Mouse (Mus musculus) NIH3T3 (cell line): ENCODE results near the gene Ttc34.
A peak's percentile ranks its signal among the peaks of the same experiment; 100 is the strongest.

ENCODE experiments used
- DNase-seq: peaks from one replicate; pipeline ENCODE4 v3.0.0-alpha.2; 2012; ENCODE audit warnings: low read depth

The Ttc34 gene

DNA sequence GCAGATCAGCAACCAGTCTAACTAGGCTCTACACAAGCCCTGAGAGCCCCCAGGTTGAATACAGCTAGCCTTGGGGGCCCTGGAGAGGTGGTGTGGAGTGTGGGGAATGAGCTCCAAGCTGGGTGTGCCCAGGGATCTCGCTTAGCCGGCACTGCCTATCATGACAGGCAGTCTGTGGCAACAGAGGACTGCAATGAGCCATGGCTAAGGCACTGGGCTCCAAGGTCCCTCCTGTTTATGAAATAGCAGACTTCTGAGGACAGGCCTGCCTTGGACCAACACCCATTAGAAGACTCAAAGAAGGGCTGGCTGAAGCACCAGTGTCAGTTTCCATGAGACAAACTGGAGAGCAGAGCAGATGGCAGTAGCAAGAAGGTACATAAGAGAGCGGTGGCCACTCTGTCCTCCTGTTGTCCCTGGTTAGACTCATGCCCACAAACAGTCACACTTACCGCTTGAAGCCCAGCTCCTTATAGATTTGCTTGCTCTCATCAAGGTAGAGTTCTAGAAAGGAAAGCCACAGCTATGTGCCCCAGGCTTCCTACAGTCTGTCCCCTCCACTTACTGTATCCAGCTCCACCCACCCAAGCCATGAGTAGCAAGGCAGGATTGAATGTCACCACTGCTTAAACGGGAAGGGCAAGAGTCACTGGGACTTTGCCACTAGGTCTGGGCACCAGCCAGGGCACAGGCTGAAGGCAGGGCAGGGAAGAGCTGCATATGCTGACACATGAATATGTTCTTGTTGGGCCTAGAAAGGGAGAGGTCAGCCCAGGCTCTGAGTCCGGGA lies 60.6 kb downstream of the Ttc34 start:
- no peak for DNase-seq

DNA sequence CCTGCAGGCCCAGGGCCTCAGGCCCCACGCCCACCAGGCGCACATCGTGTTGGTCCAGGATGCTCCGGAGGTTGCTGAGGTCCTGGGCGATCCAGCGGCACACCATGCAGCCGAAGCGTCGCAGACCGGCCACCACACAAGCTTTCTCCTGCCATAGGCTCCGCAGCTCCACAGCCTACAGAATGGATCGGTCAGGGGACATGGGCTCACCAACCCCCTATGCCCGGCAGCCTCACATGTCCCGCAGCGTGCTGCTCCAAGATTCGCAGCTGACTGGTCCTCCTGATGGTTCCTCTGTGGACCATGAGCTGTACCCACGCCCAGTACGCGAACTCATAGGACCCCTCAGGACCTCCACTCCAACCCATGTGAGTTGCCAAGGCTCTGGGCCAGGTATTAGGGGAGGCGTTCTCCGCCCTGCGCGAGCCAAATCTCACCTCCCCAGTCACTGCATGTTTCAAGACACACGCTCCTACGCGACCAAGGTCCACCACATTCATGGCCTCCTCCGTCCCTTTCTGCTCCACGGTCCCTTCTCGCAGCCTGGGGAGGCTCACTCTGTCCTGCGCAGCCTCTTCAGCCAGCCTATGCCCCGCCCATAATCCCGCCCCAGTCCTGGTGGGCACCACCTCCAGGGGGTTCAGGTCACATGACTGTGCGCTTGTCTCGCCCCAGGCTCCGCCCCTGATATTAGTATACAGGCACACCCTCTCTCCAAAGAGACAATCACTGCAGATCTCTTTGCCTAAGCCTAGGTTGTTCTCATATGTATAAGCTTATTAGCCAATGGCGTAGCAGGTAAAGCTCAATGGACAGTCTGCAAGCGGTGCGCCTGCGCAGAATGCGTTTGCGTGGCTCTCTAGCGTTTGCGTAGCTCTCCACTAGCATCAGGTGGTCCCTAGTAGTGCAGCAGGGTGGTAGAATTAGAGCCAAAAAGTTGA lies 61.5 kb downstream of the Ttc34 start, which contains the start of gene Fam213b:
Fam213b (minus strand) TSS at position 630 of the 941 bp plus-strand sequence.
- DNase-seq: no peak

DNA sequence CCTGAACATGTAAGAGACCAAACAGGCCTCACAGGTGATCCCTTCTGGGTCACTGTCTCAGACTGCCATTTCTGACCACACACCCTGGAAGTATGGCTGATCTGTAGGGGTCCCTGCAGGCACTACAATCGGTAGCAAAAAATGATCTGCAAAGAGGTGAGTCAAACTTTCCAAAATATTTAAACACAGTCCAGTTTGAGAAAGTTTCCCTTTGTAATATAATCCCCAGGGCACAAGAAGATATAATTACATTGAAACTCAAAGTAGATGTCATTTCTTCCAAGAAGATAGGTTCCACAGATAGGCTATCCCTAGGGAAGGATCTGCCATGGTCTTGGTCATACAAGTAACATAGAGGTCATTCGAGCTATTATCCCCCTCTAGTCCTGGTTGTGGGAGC lies 65.1 kb downstream of the Ttc34 start:
- DNase-seq: no peak

DNA sequence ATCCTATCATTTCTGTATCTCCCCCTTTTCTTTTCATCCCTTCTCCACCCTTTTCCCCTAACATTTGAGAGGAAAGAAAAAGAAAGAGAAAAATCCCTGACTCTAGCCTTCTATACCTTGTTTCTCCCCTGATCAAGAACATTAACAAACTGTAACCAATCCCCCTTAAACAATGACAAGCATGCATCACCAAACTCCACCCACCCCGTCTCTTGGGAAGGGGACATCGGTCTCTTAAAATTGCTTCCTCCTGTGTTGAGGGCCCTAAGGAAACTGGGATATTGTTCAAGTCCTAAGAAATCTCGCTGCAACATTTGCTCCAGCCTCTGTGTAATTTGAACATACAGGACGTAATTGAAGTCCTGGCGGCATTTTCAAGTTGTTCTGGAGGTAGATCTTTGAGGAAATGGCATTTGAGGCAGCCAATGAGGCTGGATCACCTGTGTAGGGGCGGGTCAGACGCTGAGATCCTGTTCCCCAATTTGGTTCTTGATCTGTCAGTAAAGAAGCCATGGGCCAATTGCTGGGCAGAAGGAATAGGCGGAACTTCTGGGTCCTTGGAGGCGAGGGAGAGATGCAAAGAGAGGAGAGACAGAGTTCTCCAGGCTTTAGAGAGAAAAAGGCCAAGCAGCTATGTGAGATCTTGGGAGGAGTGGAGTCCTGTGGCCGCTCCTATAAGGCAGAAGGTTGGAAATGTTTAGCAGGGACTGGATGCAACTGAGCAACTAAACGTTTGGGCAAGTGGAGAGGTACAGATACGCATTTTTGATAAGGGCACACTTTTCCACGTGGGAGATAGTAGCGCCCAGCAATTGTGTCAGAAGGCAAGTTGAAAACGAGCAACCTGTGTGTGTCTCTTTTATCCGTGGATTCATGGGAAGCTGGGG lies 67.2 kb downstream of the Ttc34 start:
- DNase-seq: peak; percentile 41

DNA sequence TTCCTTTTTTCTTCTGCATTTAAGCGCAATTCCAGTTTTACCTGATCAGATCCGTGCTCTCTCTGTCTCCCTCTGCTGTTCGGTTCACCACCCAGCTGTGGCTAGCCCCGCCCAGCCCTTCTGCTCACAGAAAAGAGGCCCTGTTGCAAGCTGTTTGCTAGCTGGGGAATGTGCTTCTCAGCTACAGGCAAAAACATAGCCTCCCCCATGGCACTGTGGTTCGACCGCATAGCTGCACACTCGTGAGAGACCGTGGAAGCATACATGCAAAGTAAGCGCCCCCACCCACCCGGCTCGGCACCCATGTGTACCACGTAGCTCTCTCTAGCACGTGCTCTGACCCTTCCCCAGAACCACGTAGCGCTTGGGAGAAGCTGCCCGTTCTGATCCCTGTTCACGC lies 70.6 kb downstream of the Ttc34 start:
- peak; percentile 80 for DNase-seq

GRCm38 (mm10) chr4:154908490-154908889 lies 71.2 kb downstream of the Ttc34 start:
- DNase-seq: no peak

GRCm38 (mm10) chr4:154910606-154911522 lies 73.6 kb downstream of the Ttc34 start:
- peak; percentile 49 for DNase-seq

DNA sequence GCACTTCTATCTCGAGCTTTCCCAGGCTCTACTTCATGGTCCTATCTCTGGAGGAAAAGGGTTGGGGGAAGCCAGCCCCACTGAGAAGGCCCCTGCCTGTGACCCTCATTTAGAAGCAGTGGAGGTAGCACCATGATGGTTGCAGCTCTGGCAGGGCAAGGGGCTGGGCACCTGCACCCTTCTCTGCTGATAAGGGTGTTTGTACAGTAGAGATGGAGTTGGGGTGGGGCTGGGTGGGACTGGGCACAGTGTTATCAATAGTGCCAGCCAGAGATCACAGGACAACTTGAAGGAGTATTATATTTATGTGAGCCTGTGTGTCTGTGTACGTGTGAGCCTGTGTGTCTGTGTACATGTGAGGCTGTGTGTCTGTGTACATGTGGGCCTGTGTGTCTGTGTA lies 74.4 kb downstream of the Ttc34 start:
- DNase-seq: no peak

DNA sequence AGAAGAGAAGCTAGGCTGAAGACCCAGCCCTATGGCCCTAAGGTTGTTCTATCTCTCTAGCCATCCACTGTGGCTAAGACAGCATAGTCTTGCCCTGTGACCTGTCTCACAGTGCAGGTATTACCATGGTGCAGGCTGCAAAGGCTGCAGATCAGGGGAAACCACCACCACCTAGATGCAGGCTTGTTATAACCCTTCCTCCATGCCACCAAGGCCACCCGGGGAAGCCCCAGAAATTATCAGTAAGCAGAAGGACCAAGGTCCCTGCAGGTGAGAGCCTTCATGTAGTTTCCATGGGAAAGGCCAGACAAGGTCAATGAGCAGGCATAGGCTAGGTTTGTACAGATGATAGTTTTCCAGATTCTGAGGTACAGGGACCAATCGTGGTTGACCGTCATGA lies 76.6 kb downstream of the Ttc34 start:
- no peak for DNase-seq

DNA sequence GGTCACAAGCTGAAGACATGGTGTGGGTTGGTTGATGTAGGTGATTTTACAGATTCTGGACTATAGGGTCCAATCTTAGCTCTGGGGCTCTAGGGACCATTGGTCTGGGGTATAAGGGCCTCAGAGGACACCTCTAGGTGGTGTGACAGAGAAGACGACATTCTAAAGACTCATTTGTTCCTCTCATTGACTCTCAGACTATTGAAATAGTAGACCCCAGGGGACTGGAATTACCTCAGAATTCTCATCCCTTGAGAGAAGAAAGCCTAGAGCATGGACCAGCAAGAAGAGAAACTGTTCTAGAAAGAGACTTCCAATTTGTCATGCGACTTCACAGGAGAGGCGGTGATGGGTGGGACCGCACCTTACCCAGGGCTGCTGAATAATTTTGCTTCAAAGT lies 77.0 kb downstream of the Ttc34 start:
- no peak for DNase-seq

- no peak for DNase-seq
Observed at GRCm38 (mm10) chr4:154914707-154915106, 77.4 kb downstream of the Ttc34 start.

GRCm38 (mm10) chr4:154915286-154915685 lies 78.0 kb downstream of the Ttc34 start:
- DNase-seq: no peak

DNA sequence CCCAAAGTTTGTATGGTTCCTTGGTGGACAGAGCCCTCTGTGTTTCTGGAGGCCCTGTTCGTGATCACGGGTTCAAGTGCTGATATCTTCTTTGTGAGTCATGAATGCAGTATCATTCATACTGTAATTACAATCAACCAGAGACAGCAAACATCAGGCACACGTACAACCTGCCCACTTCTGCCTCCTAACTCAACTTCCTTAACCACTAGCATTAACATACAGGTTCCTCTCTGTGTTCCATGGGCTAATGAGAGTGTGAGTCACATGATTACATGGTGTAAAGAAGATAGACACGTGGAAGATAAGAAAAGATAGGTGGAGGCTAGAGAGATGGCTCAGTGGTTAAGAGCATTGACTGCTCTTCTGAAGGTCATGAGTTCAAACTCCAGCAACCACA lies 79.4 kb downstream of the Ttc34 start:
- no peak for DNase-seq
